Mouse (Mus musculus) left cerebral cortex, postnatal 10 days (tissue): Measurements from ENCODE around the gene Rchy1. TPM values are rescaled to one million over a fixed set of nuclear protein-coding genes. Genes with fewer than 3 reads are reported as not detected.
"Not testable (repeated sequence)": the region's sequence is repeated elsewhere in the genome, so short reads cannot be mapped to it uniquely, and the experiment has no call there.

Experiments
- DNase-seq, 2 experiments: peaks; one replicate each; pipeline ENCODE4 v3.0.0; 2021 to 2022; ENCODE audit warnings: low spot score in 2 of 2, mixed read lengths in 1 of 2; ENCODE audit errors: extremely low spot score in 1 of 2
- intact Hi-C: fragments of 180-260 bp; cut with DNase I; formaldehyde crosslinking; loops from one replicate; pipeline ENCODE4 v1.15.1; 2025
- total RNA-seq, 2 experiments: library from RNA; stranded (reverse); gene quantifications; 2 replicates each; pipeline ENCODE4 v1.2.3; 2021

Gene Rchy1
- total RNA-seq, 2 experiments from 2014 or later, result 37.8 to 42.0 TPM

- DNase-seq, result no peak
- intact Hi-C loops, result loop anchor here (10.0 kb wide), 1 partner anchor 153 kb away; no protein-coding TSS in a partner anchor
These were observed 619 bp downstream of the Rchy1 start for GRCm38 (mm10) chr5:91962259-91962638.

GRCm38 (mm10) chr5:91961370-91961769 is 1.5 kb downstream of the Rchy1 start:
- no peak for DNase-seq
- intact Hi-C loops, result loop anchor here (10.0 kb wide), 1 partner anchor 153 kb away; no protein-coding TSS in a partner anchor

GRCm38 (mm10) chr5:91960606-91961254 is 2.1 kb downstream of the Rchy1 start:
- intact Hi-C loops, result loop anchor here (10.0 kb wide), 1 partner anchor 154 kb away; no protein-coding TSS in a partner anchor
- no peak for DNase-seq

- intact Hi-C loops, result loop anchor here (10.0 kb wide), 1 partner anchor 155 kb away; no protein-coding TSS in a partner anchor
These were observed 2.9 kb downstream of the Rchy1 start for GRCm38 (mm10) chr5:91959986-91960385.

DNA sequence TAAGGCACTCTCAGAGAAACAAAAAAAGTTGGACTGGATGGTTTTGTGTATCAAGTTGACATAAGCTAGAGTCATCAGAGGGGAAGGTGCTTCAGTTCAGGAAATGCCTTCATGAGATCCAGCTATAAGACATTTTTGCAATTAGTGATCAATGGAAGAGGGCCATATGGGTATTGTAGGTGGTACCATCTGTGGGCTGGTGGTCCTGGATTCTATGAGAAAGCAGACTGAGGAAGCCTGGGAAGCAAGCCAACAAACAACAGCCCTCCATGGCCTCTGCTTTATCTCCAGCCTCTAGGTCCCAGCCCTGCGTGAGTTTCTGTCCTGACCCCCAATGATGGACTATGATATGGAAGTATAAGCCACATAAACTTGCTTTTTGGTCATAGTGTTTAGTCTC is 3.8 kb downstream of the Rchy1 start:
- intact Hi-C loops, result no loop called here
- no peak for DNase-seq

More at GRCm38 (mm10) chr5:91959986-91960385, 2.9 kb downstream of the Rchy1 start:
- DNase-seq, result no peak

GRCm38 (mm10) chr5:91956991-91957760 is 5.7 kb downstream of the Rchy1 start:
- intact Hi-C loops, result no loop called here
- DNase-seq, result no peak

- intact Hi-C loops, result loop anchor here (2.0 kb wide), 1 partner anchor 435 kb away; the partner anchor contains the start of gene Parm1
- no peak for DNase-seq
These were observed 11.5 kb downstream of the Rchy1 start for GRCm38 (mm10) chr5:91951404-91951803.

- intact Hi-C loops, result loop anchor here (10.0 kb wide), 1 partner anchor 1005 kb away; no protein-coding TSS in a partner anchor
- DNase-seq, result no peak
These were observed 13.4 kb downstream of the Rchy1 start for GRCm38 (mm10) chr5:91949441-91949840.

DNA sequence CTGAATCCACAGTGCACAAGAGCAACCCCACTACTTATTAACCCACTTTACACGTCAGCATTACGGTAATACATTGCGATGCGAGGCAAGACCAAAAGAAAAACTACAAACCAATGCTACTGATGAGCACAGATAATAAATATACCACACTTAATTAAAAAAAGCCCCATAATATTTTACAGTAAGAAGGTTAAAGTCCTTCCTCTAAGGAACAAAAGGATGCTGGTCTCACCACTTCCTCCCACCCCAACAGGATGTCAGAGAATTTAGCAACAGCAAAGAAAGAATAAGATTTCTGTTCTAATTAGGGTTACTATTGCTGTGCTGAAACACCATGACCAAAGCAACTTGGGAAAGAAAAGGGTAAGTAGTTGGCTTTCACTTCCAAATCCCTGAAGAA is 15.9 kb downstream of the Rchy1 start:
- no peak for DNase-seq
- intact Hi-C loops, result loop anchor here (10.0 kb wide), 1 partner anchor 1002 kb away; no protein-coding TSS in a partner anchor

- intact Hi-C loops, result loop anchor here (10.0 kb wide), 1 partner anchor 1001 kb away; no protein-coding TSS in a partner anchor
- DNase-seq, result not testable (repeated sequence)
These were observed 17.3 kb downstream of the Rchy1 start for GRCm38 (mm10) chr5:91945609-91946008.

DNA sequence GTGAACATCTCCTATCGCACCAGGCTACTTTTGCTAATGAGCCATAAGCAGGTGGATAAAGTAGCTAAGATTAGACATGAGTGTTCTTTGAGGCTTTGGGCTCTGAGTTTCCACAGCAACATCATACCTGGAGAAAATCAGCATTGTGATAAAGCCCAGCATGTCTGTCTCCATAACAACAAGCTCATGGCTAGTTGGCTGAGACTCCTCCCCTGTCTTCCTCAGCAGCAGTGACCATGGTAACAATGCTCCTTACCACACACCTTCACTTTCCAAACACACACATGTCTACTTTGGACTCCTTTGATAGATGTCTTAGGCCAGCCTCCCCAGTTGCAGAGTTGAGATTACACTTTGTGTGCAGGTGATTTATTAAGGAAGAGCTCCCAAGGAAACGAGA is 49.6 kb downstream of the Rchy1 start:
- intact Hi-C loops, result no loop called here
- DNase-seq, result no peak

DNA sequence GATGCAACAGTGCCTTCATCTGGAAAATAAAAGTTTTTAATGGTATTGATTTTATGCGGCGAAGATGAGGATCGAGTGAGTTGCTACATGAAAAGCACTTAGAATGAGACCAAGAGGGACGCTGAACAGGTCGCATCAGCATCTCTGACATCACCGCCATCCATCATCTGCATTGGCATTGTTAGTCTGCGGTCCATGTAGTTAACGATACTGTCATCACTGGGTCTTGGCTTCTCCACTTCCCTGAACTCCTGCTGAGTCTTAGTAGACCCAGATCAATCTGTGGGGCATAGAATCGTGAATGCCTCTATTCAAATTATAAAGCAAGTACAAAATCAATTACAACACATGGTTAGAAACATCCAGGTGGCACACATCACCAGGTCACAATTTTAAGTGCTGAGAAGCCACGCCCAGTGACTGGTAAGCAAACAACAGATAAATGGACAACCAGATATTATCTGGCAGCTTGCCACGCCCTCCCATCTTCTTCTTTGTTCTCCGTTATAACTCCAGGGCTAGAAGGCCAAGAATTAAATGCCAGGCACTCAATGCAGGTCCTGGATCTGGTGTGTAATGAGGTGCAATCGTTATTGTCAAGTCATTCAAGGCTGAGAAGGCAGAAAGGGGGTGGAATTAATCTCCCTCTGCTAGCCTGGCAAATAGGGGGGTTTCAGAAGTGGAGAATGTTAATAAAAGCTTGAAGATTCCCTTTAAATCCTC is 51.3 kb downstream of the Rchy1 start:
- DNase-seq, result no peak
- intact Hi-C loops, result no loop called here

DNA sequence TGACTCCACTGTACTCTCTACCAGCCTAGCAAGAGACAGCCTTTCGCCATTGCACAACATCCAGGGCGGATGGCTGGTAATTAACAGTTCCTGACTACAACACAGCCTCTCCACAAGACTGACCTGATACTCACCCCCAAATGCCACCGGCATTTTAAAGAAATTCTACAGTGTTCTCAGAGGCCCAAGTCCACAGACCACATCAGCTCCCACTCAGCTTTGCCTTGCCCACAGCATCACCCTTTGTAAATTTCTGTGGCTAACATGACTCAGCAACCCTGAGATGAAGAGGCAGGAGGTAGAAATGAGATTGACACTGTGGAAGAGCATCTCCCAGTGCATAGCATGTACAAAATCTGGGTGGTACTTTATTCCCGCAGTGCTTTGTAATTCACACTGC is 52.3 kb downstream of the Rchy1 start:
- DNase-seq, result no peak
- intact Hi-C loops, result no loop called here

GRCm38 (mm10) chr5:91909010-91909620 is 53.8 kb downstream of the Rchy1 start:
- intact Hi-C loops, result no loop called here
- peak in 1 of 2 experiments; percentile 34 for DNase-seq

Other genes starting within 250 kb of the Rchy1 start
- gene Odaph, start 24.4 kb upstream of the Rchy1 start, total RNA-seq, result not detected
- gene Cdkl2, start 80.8 kb upstream of the Rchy1 start, total RNA-seq, result 10 to 100 TPM; 91.8 to 96.6 TPM
- gene G3bp2, start 120.7 kb upstream of the Rchy1 start, total RNA-seq, result 100 to 1,000 TPM; 177 to 178 TPM
- gene Uso1, start 174.9 kb upstream of the Rchy1 start, total RNA-seq, result 10 to 100 TPM; 59.2 to 61.9 TPM